In genomic region chr3:9402836-9403235, GRCm38 (mm10) we compare ENCODE assay signal across 7 mouse cellular contexts.
A peak's percentile ranks its signal among the peaks of the same experiment; 100 is the strongest.
DNase-seq lines count a peak whose midpoint lies in the region; ATAC-seq lines count a peak whose summit lies in the region.

No protein-coding gene starts in this region.

- H3K27ac ChIP-seq in limb, embryonic 12.5 days: peak overlapping the region; percentile 3; the same call in 1 of the 2 replicates
- H3K27ac ChIP-seq in limb, embryonic 10.5 days: no peak overlapping the region
- H3K27ac ChIP-seq in embryonic facial prominence, embryonic 11.5 days (replicated peaks; ENCODE audit: low read depth, low read length): no peak overlapping the region
- H3K27ac ChIP-seq in kidney, embryonic 16.5 days (ENCODE audit: low read length): no peak overlapping the region

- H3K27me3 ChIP-seq in limb, embryonic 12.5 days: no peaks in the 10 kb centered on the region
- H3K27me3 ChIP-seq in limb, embryonic 10.5 days (ENCODE audit: low read depth, poor library complexity, severe bottlenecking): no peaks in the 10 kb centered on the region
- H3K27me3 ChIP-seq in embryonic facial prominence, embryonic 11.5 days (ENCODE audit: control insufficient read depth, insufficient read depth, low read length): no peaks in the 10 kb centered on the region
- H3K27me3 ChIP-seq in kidney, embryonic 16.5 days (ENCODE audit: insufficient read depth, low read length): no peaks in the 10 kb centered on the region

- 38% methylated on average over 5 of the region's 5 CpGs for WGBS in limb, embryonic 12.5 days
- 59% methylated on average over 5 of the region's 5 CpGs for WGBS in limb, embryonic 10.5 days
- WGBS in embryonic facial prominence, embryonic 11.5 days: 41% methylated on average over 5 of the region's 5 CpGs
- WGBS in kidney, embryonic 16.5 days: 40% methylated on average over 5 of the region's 5 CpGs

- DNase-seq in limb, embryonic 10.5 days (ENCODE audit: low spot score): no peak
- DNase-seq in embryonic facial prominence, embryonic 11.5 days (ENCODE audit: low spot score): peak; percentile 26
- no peak for DNase-seq in c-Kit-positive CD71-positive TER-119-positive erythroid progenitor cells, embryonic 14.5 days (ENCODE audit: low spot score)
- DNase-seq in frontal cortex, postnatal 25 days (ENCODE audit: low spot score in 2 of 2): no peak

- 0 out of 2 replicates have a peak overlapping the region, but pooled peaks have one; percentile 3 for H3K4me2 ChIP-seq in limb, embryonic 12.5 days
- H3K4me2 ChIP-seq in embryonic facial prominence, embryonic 11.5 days (ENCODE audit: low read depth, low read length): no peak overlapping the region
- 0 out of 2 replicates have a peak overlapping the region, but pooled peaks have one; percentile 3 for H3K4me2 ChIP-seq in kidney, embryonic 16.5 days (replicated peaks; ENCODE audit: low read depth, low read length)

- no peak overlapping the region for H3K9ac ChIP-seq in limb, embryonic 12.5 days (replicated peaks)
- no peak overlapping the region for H3K9ac ChIP-seq in embryonic facial prominence, embryonic 11.5 days (replicated peaks; ENCODE audit: low read length)
- H3K9ac ChIP-seq in kidney, embryonic 16.5 days (replicated peaks; ENCODE audit: low read length): no peak overlapping the region

- H3K36me3 ChIP-seq in limb, embryonic 12.5 days: no peaks in the 10 kb centered on the region
- no peaks in the 10 kb centered on the region for H3K36me3 ChIP-seq in limb, embryonic 10.5 days
- H3K36me3 ChIP-seq in embryonic facial prominence, embryonic 11.5 days (replicated peaks; ENCODE audit: control insufficient read depth, insufficient read depth, low read depth, low read length): no peaks in the 10 kb centered on the region
- H3K36me3 ChIP-seq in kidney, embryonic 16.5 days (ENCODE audit: insufficient read depth, low read length): no peaks in the 10 kb centered on the region

- peaks cover 25% of the 10 kb centered on the region for H3K4me1 ChIP-seq in limb, embryonic 12.5 days (replicated peaks)
- H3K4me1 ChIP-seq in limb, embryonic 10.5 days: peaks cover 17% of the 10 kb centered on the region
- H3K4me1 ChIP-seq in embryonic facial prominence, embryonic 11.5 days (ENCODE audit: control insufficient read depth, insufficient read depth, low read length): no peaks in the 10 kb centered on the region
- peaks cover 26% of the 10 kb centered on the region for H3K4me1 ChIP-seq in kidney, embryonic 16.5 days (ENCODE audit: insufficient read depth, low read length)

- H3K4me3 ChIP-seq in limb, embryonic 12.5 days (replicated peaks): no peak overlapping the region
- no peak overlapping the region for H3K4me3 ChIP-seq in limb, embryonic 10.5 days
- H3K4me3 ChIP-seq in embryonic facial prominence, embryonic 11.5 days (ENCODE audit: low read depth, low read length): no peak overlapping the region
- H3K4me3 ChIP-seq in kidney, embryonic 16.5 days (ENCODE audit: low read length): no peak overlapping the region

- no peaks in the 10 kb centered on the region for H3K9me3 ChIP-seq in limb, embryonic 12.5 days
- no peaks in the 10 kb centered on the region for H3K9me3 ChIP-seq in limb, embryonic 10.5 days (replicated peaks)
- no peaks in the 10 kb centered on the region for H3K9me3 ChIP-seq in embryonic facial prominence, embryonic 11.5 days (replicated peaks; ENCODE audit: control insufficient read depth, low read length)
- no peaks in the 10 kb centered on the region for H3K9me3 ChIP-seq in kidney, embryonic 16.5 days (ENCODE audit: low read length)

- no peak for ATAC-seq in limb, embryonic 12.5 days (ENCODE audit: insufficient number of reproducible peaks, insufficient read depth, low FRiP score, low TSS enrichment, low read depth)
- no peak for ATAC-seq in embryonic facial prominence, embryonic 11.5 days (replicated peaks; ENCODE audit: insufficient number of reproducible peaks, low FRiP score, low TSS enrichment, low read depth)
- ATAC-seq in kidney, embryonic 16.5 days (ENCODE audit: low FRiP score, low TSS enrichment): no peak
- ATAC-seq in megakaryocyte, adult 5-6 weeks (ENCODE audit: poor library complexity, severe bottlenecking): peak; percentile 80
